Mouse (Mus musculus): ENCODE measurements around the gene Syap1. TPM values are rescaled to one million over a fixed set of nuclear protein-coding genes. Genes with fewer than 3 reads are reported as not detected.
"Not testable (repeated sequence)": the region's sequence is repeated elsewhere in the genome, so short reads cannot be mapped to it uniquely, and the experiment has no call there.

Gene Syap1
- polyA plus RNA-seq, 1 experiment from 2014 or later = 42.9 TPM

- 0 out of 2 replicates have a peak, but pooled peaks cover 3% of the 10 kb centered on the region for H3K4me1 ChIP-seq (ENCODE audit: control insufficient read depth, insufficient read depth, low read length)
- H3K27ac ChIP-seq (ENCODE audit: low read length) = peak within 1 kb of the TSS; percentile 80
- ATAC-seq (ENCODE audit: insufficient number of reproducible peaks, insufficient read depth, low FRiP score, low read depth) = no peak
- 24% methylated on average over 4 of the region's 4 CpGs for WGBS
- H3K9ac ChIP-seq (replicated peaks; ENCODE audit: low read depth, low read length) = peak within 1 kb of the TSS; percentile 53
- peak within 1 kb of the TSS; percentile 53 for H3K4me3 ChIP-seq (ENCODE audit: low read depth, low read length)
- no peaks in the 10 kb centered on the region for H3K9me3 ChIP-seq (ENCODE audit: control insufficient read depth, low read depth, low read length)
- H3K27me3 ChIP-seq (ENCODE audit: control insufficient read depth, insufficient read depth, low read length) = no peaks in the 10 kb centered on the region
- no peaks in the 10 kb centered on the region for H3K36me3 ChIP-seq (ENCODE audit: control insufficient read depth, insufficient read depth, low read length)
- H3K4me2 ChIP-seq (replicated peaks; ENCODE audit: low read depth, low read length) = peak within 1 kb of the TSS; percentile 55
These were observed 12.7 kb upstream of the Syap1 start, which contains the start of gene Ctps2 for GRCm38 (mm10) chrX:162900938-162901337. Gene Ctps2, plus strand, starts transcription at chrX:162901238.

- not testable (repeated sequence) for H3K4me3 ChIP-seq (ENCODE audit: low read depth, low read length); H3K27ac ChIP-seq (ENCODE audit: low read length); H3K4me2 ChIP-seq (replicated peaks; ENCODE audit: low read depth, low read length); H3K36me3 ChIP-seq (ENCODE audit: control insufficient read depth, insufficient read depth, low read length); H3K27me3 ChIP-seq (ENCODE audit: control insufficient read depth, insufficient read depth, low read length); H3K9me3 ChIP-seq (ENCODE audit: control insufficient read depth, low read depth, low read length); H3K4me1 ChIP-seq (ENCODE audit: control insufficient read depth, insufficient read depth, low read length); H3K9ac ChIP-seq (replicated peaks; ENCODE audit: low read depth, low read length)
- ATAC-seq (ENCODE audit: insufficient number of reproducible peaks, insufficient read depth, low FRiP score, low read depth) = peak; percentile 47; the same call in 1 of the 2 replicates
- WGBS = 66% methylated on average over 9 of the region's 25 CpGs
These were observed 452 bp upstream of the Syap1 start for GRCm38 (mm10) chrX:162888575-162889223.

- no peak for ATAC-seq (ENCODE audit: insufficient number of reproducible peaks, insufficient read depth, low FRiP score, low read depth)
- no peak overlapping the region for H3K4me3 ChIP-seq (ENCODE audit: low read depth, low read length)
- no peak overlapping the region for H3K4me2 ChIP-seq (replicated peaks; ENCODE audit: low read depth, low read length)
- H3K27me3 ChIP-seq (ENCODE audit: control insufficient read depth, insufficient read depth, low read length) = no peaks in the 10 kb centered on the region
- 91% methylated on average over 3 of the region's 3 CpGs for WGBS
- no peaks in the 10 kb centered on the region for H3K4me1 ChIP-seq (ENCODE audit: control insufficient read depth, insufficient read depth, low read length)
- no peak overlapping the region for H3K27ac ChIP-seq (ENCODE audit: low read length)
- H3K36me3 ChIP-seq (ENCODE audit: control insufficient read depth, insufficient read depth, low read length) = no peaks in the 10 kb centered on the region
- H3K9me3 ChIP-seq (ENCODE audit: control insufficient read depth, low read depth, low read length) = no peaks in the 10 kb centered on the region
- no peak overlapping the region for H3K9ac ChIP-seq (replicated peaks; ENCODE audit: low read depth, low read length)
These were observed 10.0 kb downstream of the Syap1 start for GRCm38 (mm10) chrX:162878236-162878635.

DNA sequence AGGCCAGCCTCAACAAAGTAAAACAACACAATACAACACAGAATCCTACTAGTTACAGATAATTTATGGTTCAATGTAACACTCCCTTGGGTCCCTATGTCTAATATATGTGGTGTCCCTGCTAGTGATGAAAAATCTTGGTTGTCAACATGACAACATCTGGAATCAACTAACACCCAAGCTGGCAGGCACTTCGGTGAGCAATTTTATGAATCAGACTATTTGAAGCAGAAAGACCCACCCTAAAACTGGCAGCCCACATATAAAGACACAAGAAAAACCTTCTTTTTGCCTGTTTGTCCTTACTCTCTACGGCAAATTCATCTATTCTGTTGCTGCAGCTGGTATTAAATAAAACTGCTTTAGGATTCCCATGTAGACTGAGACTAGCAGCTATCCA lies 14.5 kb downstream of the Syap1 start:
- Histone ChIP-seq H3K4me3 (ENCODE audit: low read depth, low read length) (no peak overlapping the region), H3K9me3 (ENCODE audit: control insufficient read depth, low read depth, low read length) (no peaks in the 10 kb centered on the region), H3K9ac (replicated peaks; ENCODE audit: low read depth, low read length) (no peak overlapping the region), H3K36me3 (ENCODE audit: control insufficient read depth, insufficient read depth, low read length) (peaks cover 8% of the 10 kb centered on the region; the same call in 1 of the 2 replicates), H3K4me2 (replicated peaks; ENCODE audit: low read depth, low read length) (no peak overlapping the region), H3K4me1 (ENCODE audit: control insufficient read depth, insufficient read depth, low read length) (no peaks in the 10 kb centered on the region), H3K27me3 (ENCODE audit: control insufficient read depth, insufficient read depth, low read length) (no peaks in the 10 kb centered on the region), H3K27ac (ENCODE audit: low read length) (no peak overlapping the region)
- no peak for ATAC-seq (ENCODE audit: insufficient number of reproducible peaks, insufficient read depth, low FRiP score, low read depth)
- 93% methylated on average over 2 of the region's 2 CpGs for WGBS

DNA sequence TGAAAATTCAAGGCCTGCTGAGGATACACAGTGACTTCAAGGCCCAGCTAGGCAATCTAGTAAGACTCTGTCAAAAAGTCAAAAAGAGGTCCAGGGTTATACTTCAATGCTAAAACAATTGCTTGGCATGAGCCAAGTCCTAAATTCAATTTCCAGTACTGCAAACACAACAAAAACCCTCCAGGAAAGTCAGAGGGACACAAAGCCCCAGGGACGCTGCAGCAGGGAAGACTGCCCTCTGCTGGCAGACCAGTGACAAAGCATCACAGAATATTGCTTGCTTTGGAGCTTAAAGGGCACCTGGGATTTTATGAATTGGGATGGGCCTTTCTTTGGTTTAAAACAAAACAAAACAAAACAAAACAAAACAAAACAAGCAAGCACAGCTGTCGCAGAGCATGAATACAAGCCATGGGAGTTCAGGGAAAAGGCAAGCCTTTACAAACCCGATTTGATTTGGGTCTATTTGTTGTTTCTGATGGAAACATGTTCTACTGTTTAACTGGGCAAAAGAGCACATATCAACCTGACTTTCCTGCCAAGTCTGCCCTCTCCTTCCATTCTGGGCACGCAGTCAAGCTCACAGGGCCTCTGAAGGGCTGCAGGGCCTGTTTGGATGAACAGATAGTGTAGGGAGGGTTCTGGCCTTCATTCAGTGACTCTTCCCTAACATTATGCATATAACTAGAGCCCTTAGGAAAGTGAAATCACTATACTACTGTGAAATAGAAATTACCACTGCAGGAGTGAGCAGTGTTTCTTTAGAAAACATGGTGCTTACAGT lies 16.3 kb downstream of the Syap1 start:
- ATAC-seq (ENCODE audit: insufficient number of reproducible peaks, insufficient read depth, low FRiP score, low read depth) = no peak
- Histone ChIP-seq H3K9me3 (ENCODE audit: control insufficient read depth, low read depth, low read length) (no peaks in the 10 kb centered on the region), H3K27me3 (ENCODE audit: control insufficient read depth, insufficient read depth, low read length) (no peaks in the 10 kb centered on the region), H3K36me3 (ENCODE audit: control insufficient read depth, insufficient read depth, low read length) (peaks cover 8% of the 10 kb centered on the region; the same call in 1 of the 2 replicates), H3K4me3 (ENCODE audit: low read depth, low read length) (no peak overlapping the region), H3K4me2 (replicated peaks; ENCODE audit: low read depth, low read length) (no peak overlapping the region), H3K4me1 (ENCODE audit: control insufficient read depth, insufficient read depth, low read length) (no peaks in the 10 kb centered on the region), H3K9ac (replicated peaks; ENCODE audit: low read depth, low read length) (no peak overlapping the region), H3K27ac (ENCODE audit: low read length) (no peak overlapping the region)
- WGBS = 44% methylated on average over 4 of the region's 4 CpGs

- 69% methylated on average over 3 of the region's 3 CpGs for WGBS
- Histone ChIP-seq H3K4me2 (replicated peaks; ENCODE audit: low read depth, low read length) (no peak overlapping the region), H3K4me1 (ENCODE audit: control insufficient read depth, insufficient read depth, low read length) (no peaks in the 10 kb centered on the region), H3K27ac (ENCODE audit: low read length) (no peak overlapping the region), H3K27me3 (ENCODE audit: control insufficient read depth, insufficient read depth, low read length) (no peaks in the 10 kb centered on the region), H3K9me3 (ENCODE audit: control insufficient read depth, low read depth, low read length) (no peaks in the 10 kb centered on the region), H3K36me3 (ENCODE audit: control insufficient read depth, insufficient read depth, low read length) (peaks cover 8% of the 10 kb centered on the region; the same call in 1 of the 2 replicates), H3K4me3 (ENCODE audit: low read depth, low read length) (no peak overlapping the region), H3K9ac (replicated peaks; ENCODE audit: low read depth, low read length) (no peak overlapping the region)
- no peak for ATAC-seq (ENCODE audit: insufficient number of reproducible peaks, insufficient read depth, low FRiP score, low read depth)
These were observed 19.8 kb downstream of the Syap1 start for GRCm38 (mm10) chrX:162868294-162868965.

GRCm38 (mm10) chrX:162848682-162849081 lies 39.6 kb downstream of the Syap1 start:
- Histone ChIP-seq H3K9ac (replicated peaks; ENCODE audit: low read depth, low read length) (no peak overlapping the region), H3K4me1 (ENCODE audit: control insufficient read depth, insufficient read depth, low read length) (no peaks in the 10 kb centered on the region), H3K27ac (ENCODE audit: low read length) (no peak overlapping the region), H3K9me3 (ENCODE audit: control insufficient read depth, low read depth, low read length) (no peaks in the 10 kb centered on the region), H3K4me3 (ENCODE audit: low read depth, low read length) (no peak overlapping the region), H3K27me3 (ENCODE audit: control insufficient read depth, insufficient read depth, low read length) (no peaks in the 10 kb centered on the region), H3K4me2 (replicated peaks; ENCODE audit: low read depth, low read length) (no peak overlapping the region), H3K36me3 (ENCODE audit: control insufficient read depth, insufficient read depth, low read length) (no peaks in the 10 kb centered on the region)
- no peak for ATAC-seq (ENCODE audit: insufficient number of reproducible peaks, insufficient read depth, low FRiP score, low read depth)
- WGBS = 89% methylated on average over 1 of the region's 1 CpGs

DNA sequence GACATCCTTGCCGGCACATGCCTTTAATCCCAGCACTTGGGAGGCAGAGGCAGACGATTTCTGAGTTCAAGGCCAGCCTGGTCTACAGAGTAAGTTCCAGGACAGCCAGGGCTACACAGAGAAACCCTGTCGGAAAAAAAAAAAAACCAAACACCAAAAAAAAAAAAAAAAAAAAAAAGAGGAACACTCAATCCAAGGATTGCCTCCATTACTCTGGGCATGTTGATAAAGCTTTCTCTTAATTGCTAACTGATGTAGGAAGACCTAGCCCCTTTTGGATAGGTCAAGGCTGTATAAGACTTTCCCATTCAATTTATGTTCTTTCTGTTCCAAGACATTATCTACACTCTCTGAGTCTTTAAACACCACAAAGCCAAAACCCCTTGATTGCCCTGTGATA lies 42.7 kb downstream of the Syap1 start:
- H3K9ac ChIP-seq (replicated peaks; ENCODE audit: low read depth, low read length) = no peak overlapping the region
- H3K27ac ChIP-seq (ENCODE audit: low read length) = no peak overlapping the region
- H3K4me1 ChIP-seq (ENCODE audit: control insufficient read depth, insufficient read depth, low read length) = no peaks in the 10 kb centered on the region
- no peaks in the 10 kb centered on the region for H3K36me3 ChIP-seq (ENCODE audit: control insufficient read depth, insufficient read depth, low read length)
- no peaks in the 10 kb centered on the region for H3K9me3 ChIP-seq (ENCODE audit: control insufficient read depth, low read depth, low read length)
- no peak overlapping the region for H3K4me2 ChIP-seq (replicated peaks; ENCODE audit: low read depth, low read length)
- no peak for ATAC-seq (ENCODE audit: insufficient number of reproducible peaks, insufficient read depth, low FRiP score, low read depth)
- H3K4me3 ChIP-seq (ENCODE audit: low read depth, low read length) = no peak overlapping the region
- no peaks in the 10 kb centered on the region for H3K27me3 ChIP-seq (ENCODE audit: control insufficient read depth, insufficient read depth, low read length)
- 89% methylated on average over 3 of the region's 3 CpGs for WGBS

All from stomach, embryonic 14.5 days (tissue).